Mouse (Mus musculus) forebrain, embryonic 14.5 days (tissue): ENCODE measurements around the gene Ccdc15. TPM values are rescaled to one million over a fixed set of nuclear protein-coding genes. Genes with fewer than 3 reads are reported as not detected.
A peak's percentile ranks its signal among the peaks of the same experiment; 100 is the strongest.

Experiments used
- ATAC-seq: fragments of 200-750 bp; cut with Nextera tagmentation; 2 replicates; pipeline ENCODE4 v1.8.0; 2017; ENCODE audit warnings: mild to moderate bottlenecking, moderate library complexity
- DNase-seq: peaks from one replicate; pipeline ENCODE4 v3.0.0-alpha.2; 2015; ENCODE audit warnings: low spot score
- H3K27ac ChIP-seq: fragments of 300-500 bp; sonication (generic); 2 replicates; pipeline ENCODE4 v1.5.1; 2014; ENCODE audit warnings: low read depth, mild to moderate bottlenecking, control low read depth, low read length, moderate library complexity
- H3K27me3 ChIP-seq: fragments of 300-500 bp; sonication (generic); replicated peaks from 2 replicates; pipeline ENCODE4 v1.6.1; 2014; ENCODE audit warnings: low read length, control low read depth, mixed read lengths; ENCODE audit not compliant: control insufficient read depth, insufficient read depth
- H3K36me3 ChIP-seq: fragments of 300-500 bp; sonication (generic); 2 replicates; pipeline ENCODE4 v1.6.1; 2014; ENCODE audit warnings: low read length, control low read depth; ENCODE audit not compliant: control insufficient read depth, insufficient read depth
- H3K4me1 ChIP-seq: fragments of 300-500 bp; sonication (generic); 2 replicates; pipeline ENCODE4 v1.6.1; 2014; ENCODE audit warnings: antibody characterized with exemption, low read length, control low read depth; ENCODE audit not compliant: control insufficient read depth, insufficient read depth
- H3K4me2 ChIP-seq: fragments of 300-500 bp; sonication (generic); 2 replicates; pipeline ENCODE4 v1.6.1; 2014; ENCODE audit warnings: mild to moderate bottlenecking, control low read depth, low read length
- H3K4me3 ChIP-seq: fragments of 300-500 bp; sonication (generic); 2 replicates; pipeline ENCODE4 v1.5.1; 2014; ENCODE audit warnings: low read depth, low read length, control low read depth
- H3K9ac ChIP-seq: fragments of 300-500 bp; sonication (generic); 2 replicates; pipeline ENCODE4 v1.6.1; 2014; ENCODE audit warnings: mild to moderate bottlenecking, low read length, control low read depth, moderate library complexity
- H3K9me3 ChIP-seq: fragments of 300-500 bp; sonication (generic); replicated peaks from 2 replicates; pipeline ENCODE4 v1.6.1; 2016; ENCODE audit warnings: low read length, control low read depth, mixed read lengths; ENCODE audit not compliant: control insufficient read depth
- WGBS: fragments of 180-500 bp; shearing (Covaris S2); extraction: QIAGEN DNeasy Blood & Tissue Kit; methylation state at CpG from one replicate; pipeline ENCODE4 v1.1.7; 2014; 5-methylcytosine and 5-hydroxymethylcytosine counted together
- polyA plus RNA-seq: library from polyadenylated mRNA; unstranded; fragments of >200 nt; fragmentation: Nextera tagmentation; extraction: Ambion mirVana; gene quantifications from 2 replicates; pipeline ENCODE4 v1.2.1, GENCODE M21; 2014

The Ccdc15 gene
- polyA plus RNA-seq, 1 experiment from 2014 or later = 5.3 TPM

GRCm38 (mm10) chr9:37368860-37369259, 20.6 kb upstream of the Ccdc15 start:
- no peaks in the 10 kb centered on the region for H3K4me1 ChIP-seq
- H3K4me3 ChIP-seq = no peak overlapping the region
- no peaks in the 10 kb centered on the region for H3K27me3 ChIP-seq
- WGBS = 83% methylated on average over 8 of the region's 8 CpGs
- no peak overlapping the region for H3K4me2 ChIP-seq
- no peak for DNase-seq
- no peak for ATAC-seq
- H3K27ac ChIP-seq = no peak overlapping the region
- H3K36me3 ChIP-seq = no peaks in the 10 kb centered on the region
- no peaks in the 10 kb centered on the region for H3K9me3 ChIP-seq
- H3K9ac ChIP-seq = no peak overlapping the region

- no peak for ATAC-seq
- Histone ChIP-seq H3K4me2 (no peak overlapping the region), H3K27ac (no peak overlapping the region), H3K27me3 (no peaks in the 10 kb centered on the region), H3K36me3 (no peaks in the 10 kb centered on the region), H3K9ac (no peak overlapping the region), H3K4me1 (no peaks in the 10 kb centered on the region), H3K9me3 (no peaks in the 10 kb centered on the region), H3K4me3 (no peak overlapping the region)
- WGBS = 88% methylated on average over 11 of the region's 11 CpGs
- DNase-seq = no peak
Measured at GRCm38 (mm10) chr9:37368081-37368830, 20.0 kb upstream of the Ccdc15 start.

- no peak within 1 kb of the TSS for H3K4me2 ChIP-seq
- H3K4me3 ChIP-seq = no peak within 1 kb of the TSS
- 81% methylated on average over 17 of the region's 17 CpGs for WGBS
- no peaks in the 10 kb centered on the region for H3K4me1 ChIP-seq
- DNase-seq (peak; percentile 31), ATAC-seq (no peak)
- no peaks in the 10 kb centered on the region for H3K36me3 ChIP-seq
- no peak within 1 kb of the TSS for H3K27ac ChIP-seq
- no peak within 1 kb of the TSS for H3K9ac ChIP-seq
- H3K9me3 ChIP-seq = no peaks in the 10 kb centered on the region
- H3K27me3 ChIP-seq = no peaks in the 10 kb centered on the region
Measured at GRCm38 (mm10) chr9:37367301-37368080, 19.3 kb upstream of the Ccdc15 start, which contains the start of gene Hepacam. Hepacam (plus strand) TSS chr9:37367351.

GRCm38 (mm10) chr9:37365706-37366105, 17.5 kb upstream of the Ccdc15 start:
- no peak overlapping the region for H3K4me3 ChIP-seq
- H3K4me2 ChIP-seq = no peak overlapping the region
- ATAC-seq (no peak), DNase-seq (no peak)
- 76% methylated on average over 5 of the region's 5 CpGs for WGBS
- no peaks in the 10 kb centered on the region for H3K4me1 ChIP-seq
- no peak overlapping the region for H3K27ac ChIP-seq
- no peak overlapping the region for H3K9ac ChIP-seq
- H3K9me3 ChIP-seq = no peaks in the 10 kb centered on the region
- no peaks in the 10 kb centered on the region for H3K27me3 ChIP-seq
- H3K36me3 ChIP-seq = no peaks in the 10 kb centered on the region

DNA sequence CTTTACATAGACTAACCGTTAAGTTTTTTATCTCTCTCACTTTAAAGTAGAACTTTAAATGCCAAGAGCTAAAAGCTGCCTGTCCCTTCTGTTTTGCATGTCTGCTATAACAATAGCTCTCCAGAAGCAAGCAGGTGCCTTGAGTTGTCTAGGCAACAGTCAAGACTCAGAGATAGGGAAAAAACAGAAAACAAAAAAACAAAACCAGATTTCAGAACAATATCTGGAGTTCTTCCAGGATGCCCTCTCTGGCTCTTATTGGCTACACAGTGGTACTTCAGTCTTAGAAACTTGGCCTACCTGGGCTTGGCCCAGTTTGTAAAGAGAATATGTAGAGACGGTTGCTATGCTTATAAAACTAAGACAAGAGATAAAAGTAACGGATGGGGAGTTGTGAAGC, 16.2 kb upstream of the Ccdc15 start:
- Histone ChIP-seq H3K27ac (no peak overlapping the region), H3K27me3 (no peaks in the 10 kb centered on the region), H3K9me3 (no peaks in the 10 kb centered on the region), H3K4me1 (peaks cover 1% of the 10 kb centered on the region; the same call in 1 of the 2 replicates), H3K36me3 (no peaks in the 10 kb centered on the region), H3K4me3 (no peak overlapping the region), H3K9ac (no peak overlapping the region), H3K4me2 (no peak overlapping the region)
- no peak for DNase-seq
- no peak for ATAC-seq
- WGBS = 78% methylated on average over 3 of the region's 3 CpGs

GRCm38 (mm10) chr9:37363551-37363950, 15.3 kb upstream of the Ccdc15 start:
- H3K9ac ChIP-seq = no peak overlapping the region
- 72% methylated on average over 3 of the region's 3 CpGs for WGBS
- H3K27ac ChIP-seq = no peak overlapping the region
- H3K9me3 ChIP-seq = no peaks in the 10 kb centered on the region
- H3K36me3 ChIP-seq = no peaks in the 10 kb centered on the region
- no peaks in the 10 kb centered on the region for H3K27me3 ChIP-seq
- ATAC-seq (no peak), DNase-seq (no peak)
- no peak overlapping the region for H3K4me3 ChIP-seq
- H3K4me2 ChIP-seq = no peak overlapping the region
- peaks cover 10% of the 10 kb centered on the region; the same call in 1 of the 2 replicates for H3K4me1 ChIP-seq

GRCm38 (mm10) chr9:37362881-37363280, 14.6 kb upstream of the Ccdc15 start:
- no peak for DNase-seq
- 78% methylated on average over 1 of the region's 1 CpGs for WGBS

GRCm38 (mm10) chr9:37362084-37362483, 13.9 kb upstream of the Ccdc15 start:
- Histone ChIP-seq H3K4me3 (no peak overlapping the region), H3K27ac (no peak overlapping the region), H3K9me3 (no peaks in the 10 kb centered on the region), H3K27me3 (no peaks in the 10 kb centered on the region), H3K9ac (no peak overlapping the region), H3K4me1 (peaks cover 11% of the 10 kb centered on the region; the same call in 1 of the 2 replicates), H3K4me2 (no peak overlapping the region), H3K36me3 (no peaks in the 10 kb centered on the region)
- DNase-seq = no peak
- no peak for ATAC-seq

More at GRCm38 (mm10) chr9:37362881-37363280, 14.6 kb upstream of the Ccdc15 start:
- no peaks in the 10 kb centered on the region for H3K9me3 ChIP-seq
- no peak for ATAC-seq
- no peak overlapping the region for H3K9ac ChIP-seq
- no peak overlapping the region for H3K27ac ChIP-seq
- no peaks in the 10 kb centered on the region for H3K27me3 ChIP-seq
- no peak overlapping the region for H3K4me2 ChIP-seq
- no peaks in the 10 kb centered on the region for H3K36me3 ChIP-seq
- no peak overlapping the region for H3K4me3 ChIP-seq
- peaks cover 11% of the 10 kb centered on the region; the same call in 1 of the 2 replicates for H3K4me1 ChIP-seq
